Mouse (Mus musculus) kidney, embryonic 14.5 days (tissue): ENCODE measurements around the gene Stil. TPM values are rescaled to one million over a fixed set of nuclear protein-coding genes. Genes with fewer than 3 reads are reported as not detected.
"Not testable (repeated sequence)": the region's sequence is repeated elsewhere in the genome, so short reads cannot be mapped to it uniquely, and the experiment has no call there.

Experiments used
- ATAC-seq: fragments of 200-750 bp; cut with Nextera tagmentation; 2 replicates; pipeline ENCODE4 v1.8.0; 2017; ENCODE audit warnings: moderate number of reproducible peaks, mild to moderate bottlenecking, moderate TSS enrichment, moderate library complexity; ENCODE audit not compliant: low FRiP score, low TSS enrichment
- H3K27ac ChIP-seq: fragments of 300-500 bp; sonication (generic); 2 replicates; pipeline ENCODE4 v1.5.1; 2014; ENCODE audit warnings: low read depth, mild to moderate bottlenecking, low read length, moderate library complexity, mixed read lengths
- H3K27me3 ChIP-seq: fragments of 300-500 bp; sonication (generic); 2 replicates; pipeline ENCODE4 v1.6.1; 2014; ENCODE audit warnings: mild to moderate bottlenecking, low read length; ENCODE audit not compliant: control insufficient read depth, insufficient read depth
- H3K36me3 ChIP-seq: fragments of 300-500 bp; sonication (generic); 2 replicates; pipeline ENCODE4 v1.6.1; 2014; ENCODE audit warnings: low read length, mixed read lengths; ENCODE audit not compliant: control insufficient read depth, insufficient read depth
- H3K4me1 ChIP-seq: fragments of 300-500 bp; sonication (generic); 2 replicates; pipeline ENCODE4 v1.6.1; 2014; ENCODE audit warnings: low read length, mixed read lengths; ENCODE audit not compliant: control insufficient read depth, insufficient read depth
- H3K4me2 ChIP-seq: fragments of 300-500 bp; sonication (generic); replicated peaks from 2 replicates; pipeline ENCODE4 v1.6.1; 2014; ENCODE audit warnings: low read depth, mild to moderate bottlenecking, low read length
- H3K4me3 ChIP-seq: fragments of 300-500 bp; sonication (generic); 2 replicates; pipeline ENCODE4 v1.5.1; 2014; ENCODE audit warnings: mild to moderate bottlenecking, low read length
- H3K9ac ChIP-seq: fragments of 300-500 bp; sonication (generic); 2 replicates; pipeline ENCODE4 v1.6.1; 2014; ENCODE audit warnings: low read depth, mild to moderate bottlenecking, low read length, moderate library complexity
- H3K9me3 ChIP-seq: fragments of 300-500 bp; sonication (generic); 2 replicates; pipeline ENCODE4 v1.6.1; 2016; ENCODE audit warnings: low read length; ENCODE audit not compliant: control insufficient read depth
- WGBS: fragments of 180-500 bp; shearing (Covaris S2); extraction: QIAGEN DNeasy Blood & Tissue Kit; methylation state at CpG from one replicate; pipeline ENCODE4 v1.1.7; 2014; 5-methylcytosine and 5-hydroxymethylcytosine counted together
- polyA plus RNA-seq: library from polyadenylated mRNA; unstranded; fragments of >200 nt; fragmentation: Nextera tagmentation; extraction: Ambion mirVana; gene quantifications from 2 replicates; pipeline ENCODE4 v1.2.1, GENCODE M21; 2014

The Stil gene
- polyA plus RNA-seq = 11.0 and 19.9 TPM in 2 replicates

- Histone ChIP-seq H3K27me3 (no peaks in the 10 kb centered on the region), H3K4me1 (peaks cover 13% of the 10 kb centered on the region), H3K36me3 (peaks cover 7% of the 10 kb centered on the region; the same call in 1 of the 2 replicates), H3K9me3 (no peaks in the 10 kb centered on the region; the same call in 1 of the 2 replicates), H3K4me3 (peak within 1 kb of the TSS; percentile 74), H3K9ac (peak within 1 kb of the TSS; percentile 72), H3K4me2 (peak within 1 kb of the TSS; percentile 58), H3K27ac (peak within 1 kb of the TSS; percentile 84)
- ATAC-seq = peak; percentile 100
- under 1% methylated on average over 52 of the region's 52 CpGs for WGBS
Observed at GRCm38 (mm10) chr4:114999773-115000428, at the start of gene Stil. TSS of gene Stil (plus strand) at chr4:115000159.

GRCm38 (mm10) chr4:114953172-114953571, 46.8 kb upstream of the Stil start:
- Histone ChIP-seq H3K9ac (no peak overlapping the region), H3K9me3 (no peaks in the 10 kb centered on the region), H3K4me2 (no peak overlapping the region), H3K27me3 (no peaks in the 10 kb centered on the region), H3K27ac (no peak overlapping the region), H3K4me3 (no peak overlapping the region), H3K36me3 (no peaks in the 10 kb centered on the region; the same call in 1 of the 2 replicates), H3K4me1 (no peaks in the 10 kb centered on the region)
- WGBS = 84% methylated on average over 3 of the region's 3 CpGs
- peak; percentile 55 for ATAC-seq

- H3K4me2 ChIP-seq = no peak overlapping the region
- H3K4me3 ChIP-seq = no peak overlapping the region
- ATAC-seq = no peak
- H3K27me3 ChIP-seq = no peaks in the 10 kb centered on the region
- no peak overlapping the region for H3K27ac ChIP-seq
- no peaks in the 10 kb centered on the region for H3K9me3 ChIP-seq
- H3K4me1 ChIP-seq = no peaks in the 10 kb centered on the region
- H3K36me3 ChIP-seq = peaks cover 8% of the 10 kb centered on the region
- H3K9ac ChIP-seq = no peak overlapping the region
Observed at GRCm38 (mm10) chr4:114957403-114957802, 42.6 kb upstream of the Stil start.

- no peak for ATAC-seq
- H3K4me2 ChIP-seq = no peak overlapping the region
- no peak overlapping the region for H3K4me3 ChIP-seq
- WGBS = 85% methylated on average over 2 of the region's 2 CpGs
- no peaks in the 10 kb centered on the region for H3K9me3 ChIP-seq
- no peak overlapping the region for H3K27ac ChIP-seq
- no peak overlapping the region for H3K9ac ChIP-seq
- H3K27me3 ChIP-seq = no peaks in the 10 kb centered on the region
- no peaks in the 10 kb centered on the region for H3K4me1 ChIP-seq
- H3K36me3 ChIP-seq = peaks cover 16% of the 10 kb centered on the region
Observed at GRCm38 (mm10) chr4:114958231-114958630, 41.7 kb upstream of the Stil start.

- no peak overlapping the region for H3K4me3 ChIP-seq
- H3K4me1 ChIP-seq = no peaks in the 10 kb centered on the region
- 88% methylated on average over 4 of the region's 4 CpGs for WGBS
- no peak for ATAC-seq
- H3K27me3 ChIP-seq = no peaks in the 10 kb centered on the region
- H3K27ac ChIP-seq = no peak overlapping the region
- no peak overlapping the region for H3K4me2 ChIP-seq
- H3K9me3 ChIP-seq = no peaks in the 10 kb centered on the region
- no peak overlapping the region for H3K9ac ChIP-seq
- H3K36me3 ChIP-seq = peaks cover 16% of the 10 kb centered on the region
Observed at GRCm38 (mm10) chr4:114958786-114959185, 41.2 kb upstream of the Stil start.

- H3K4me1 ChIP-seq = no peaks in the 10 kb centered on the region
- H3K4me3 ChIP-seq = no peak overlapping the region
- H3K9ac ChIP-seq = no peak overlapping the region
- no peak for ATAC-seq
- peaks cover 21% of the 10 kb centered on the region for H3K36me3 ChIP-seq
- WGBS = 82% methylated on average over 2 of the region's 2 CpGs
- H3K9me3 ChIP-seq = no peaks in the 10 kb centered on the region
- no peak overlapping the region for H3K27ac ChIP-seq
- H3K27me3 ChIP-seq = no peaks in the 10 kb centered on the region
- H3K4me2 ChIP-seq = no peak overlapping the region
Observed at GRCm38 (mm10) chr4:114959533-114959932, 40.4 kb upstream of the Stil start.

- H3K4me3 ChIP-seq, H3K27me3 ChIP-seq, H3K4me2 ChIP-seq, H3K4me1 ChIP-seq, H3K9me3 ChIP-seq, H3K9ac ChIP-seq, ATAC-seq, H3K27ac ChIP-seq: not testable (repeated sequence)
- peaks cover 31% of the 10 kb centered on the region for H3K36me3 ChIP-seq
- WGBS = 71% methylated on average over 2 of the region's 2 CpGs
Observed at GRCm38 (mm10) chr4:114960881-114961280, 39.1 kb upstream of the Stil start.

- WGBS = 95% methylated on average over 5 of the region's 5 CpGs
- no peaks in the 10 kb centered on the region for H3K4me1 ChIP-seq
- no peaks in the 10 kb centered on the region for H3K9me3 ChIP-seq
- ATAC-seq = no peak
- no peak overlapping the region for H3K4me3 ChIP-seq
- no peak overlapping the region for H3K9ac ChIP-seq
- H3K36me3 ChIP-seq = peaks cover 19% of the 10 kb centered on the region
- no peaks in the 10 kb centered on the region for H3K27me3 ChIP-seq
- H3K4me2 ChIP-seq = no peak overlapping the region
- H3K27ac ChIP-seq = no peak overlapping the region
Observed at GRCm38 (mm10) chr4:114970736-114971135, 29.2 kb upstream of the Stil start.

- WGBS = 84% methylated on average over 1 of the region's 1 CpGs
- Histone ChIP-seq H3K4me1 (no peaks in the 10 kb centered on the region), H3K36me3 (peaks cover 7% of the 10 kb centered on the region), H3K27ac (no peak overlapping the region), H3K4me3 (no peak overlapping the region), H3K27me3 (no peaks in the 10 kb centered on the region), H3K9ac (no peak overlapping the region), H3K4me2 (no peak overlapping the region), H3K9me3 (no peaks in the 10 kb centered on the region)
- no peak for ATAC-seq
Observed at GRCm38 (mm10) chr4:114973229-114973740, 26.7 kb upstream of the Stil start.
